Comparison of ENCODE assay signal across 26 mouse cellular contexts in the genomic region with DNA sequence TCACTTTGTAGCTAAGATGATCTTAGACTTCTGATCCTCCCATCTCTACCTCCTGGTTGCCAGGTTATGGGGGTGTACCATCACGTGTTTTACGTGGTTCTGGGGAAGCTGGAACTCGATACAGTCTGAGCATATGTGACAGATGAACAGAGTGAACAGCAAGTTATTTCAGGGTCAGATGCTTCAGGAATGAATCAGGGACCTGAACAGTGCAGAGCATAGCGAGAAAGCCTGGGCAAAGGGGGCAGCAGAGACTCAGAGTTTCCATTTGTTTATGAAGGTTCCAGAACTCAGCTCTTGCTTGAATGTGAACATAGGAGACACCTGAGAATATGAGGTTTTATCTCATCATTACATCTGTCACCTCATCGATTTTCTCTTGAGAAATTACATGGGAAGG.
DNase-seq lines count a peak whose midpoint lies in the region; ATAC-seq and TF ChIP-seq lines count a peak whose summit lies in the region.
"Had no signal": no experiment of that assay in that cellular context is flagged by ENCODE, and none has a peak within 500 bp of the region (broad histone marks: within the 10 kb centered on the region; RNA-seq: fewer than 3 reads in every experiment).

No protein-coding gene starts in this region.

- no peaks in the 10 kb centered on the region for H3K4me1 ChIP-seq in heart, embryonic 11.5 days (ENCODE audit: control insufficient read depth, insufficient read depth, low read length)
- H3K4me1 ChIP-seq: embryonic facial prominence, embryonic 13.5 days; forebrain, embryonic 12.5 days; heart, embryonic 13.5 days had no signal

- peak; percentile 69 for TF ChIP-seq CTCF in layer of hippocampus, adult 2 months (conservative IDR thresholded peaks at IDR 0.05)

- no peak overlapping the region for H3K4me2 ChIP-seq in heart, embryonic 11.5 days
- H3K4me2 ChIP-seq: embryonic facial prominence, embryonic 13.5 days; forebrain, embryonic 12.5 days; forebrain, embryonic 15.5 days; heart, embryonic 13.5 days; hindbrain, embryonic 14.5 days had no signal

- H3K9ac ChIP-seq in heart, embryonic 11.5 days (ENCODE audit: low read depth, low read length), result no peak overlapping the region
- H3K9ac ChIP-seq: embryonic facial prominence, embryonic 13.5 days; forebrain, embryonic 12.5 days; forebrain, embryonic 15.5 days; heart, embryonic 13.5 days; hindbrain, embryonic 14.5 days had no signal

- 71% methylated on average over 5 of the region's 5 CpGs for WGBS in heart, embryonic 11.5 days (ENCODE audit: insufficient replicate concordance)

- H3K9me3 ChIP-seq in heart, embryonic 11.5 days (replicated peaks; ENCODE audit: control insufficient read depth, low read length), result no peaks in the 10 kb centered on the region
- H3K9me3 ChIP-seq: embryonic facial prominence, embryonic 10.5 days; embryonic facial prominence, embryonic 13.5 days; forebrain, embryonic 15.5 days had no signal

- no peak for ATAC-seq in heart, embryonic 11.5 days (replicated peaks; ENCODE audit: insufficient number of reproducible peaks, low FRiP score, low TSS enrichment)
- ATAC-seq: activated CD4-positive, CD25-positive, alpha-beta regulatory T cell, adult 4 months; forebrain, embryonic 15.5 days; hindbrain, postnatal 0 days; inflammation-experienced regulatory T-cells, adult 6 months; intestine, embryonic 16.5 days had no signal

- no peak overlapping the region for H3K4me3 ChIP-seq in layer of hippocampus, adult 2 months
- H3K4me3 ChIP-seq in heart, embryonic 11.5 days (ENCODE audit: low read depth, low read length), result no peak overlapping the region
- H3K4me3 ChIP-seq: embryonic facial prominence, embryonic 10.5 days; embryonic facial prominence, embryonic 13.5 days; erythroblast, embryonic 14.5 days; forebrain, embryonic 12.5 days; forebrain, embryonic 15.5 days; heart, embryonic 13.5 days had no signal

- H3K27ac ChIP-seq in layer of hippocampus, adult 2 months, result no peak overlapping the region
- no peak overlapping the region for H3K27ac ChIP-seq in heart, embryonic 11.5 days (ENCODE audit: low read depth, low read length)
- H3K27ac ChIP-seq: embryonic facial prominence, embryonic 10.5 days; embryonic facial prominence, embryonic 13.5 days; forebrain, embryonic 12.5 days; forebrain, embryonic 15.5 days; heart, embryonic 13.5 days; hindbrain, embryonic 14.5 days; hindbrain, postnatal 0 days had no signal

- DNase-seq in cerebellum, adult 9-10 months, result peak; percentile 29
- no peak for DNase-seq in cerebellum, adult 9-11 months
- DNase-seq in cerebellum, postnatal 25 days, result peak; percentile 25 to 55
- DNase-seq in cerebellum, postnatal 4 days (ENCODE audit: low spot score in 2 of 2), result no peak
- peak; percentile 18 to 51 for DNase-seq in layer of hippocampus, adult 2 months (ENCODE audit: low spot score in 2 of 2)
- no peak for DNase-seq in layer of hippocampus, adult 9-10 months (ENCODE audit: low spot score)
- DNase-seq in brain, adult 2 months (ENCODE audit: low read depth, low spot score), result peak; percentile 59
- DNase-seq: adrenal gland, adult 8-10 months; adrenal gland, postnatal 25 days; cerebellum, adult 11 months; gastrocnemius, postnatal 25 days; heart, adult 18-20 months; heart, postnatal 14 days; heart, postnatal 4 days had no signal

- no peaks in the 10 kb centered on the region for H3K36me3 ChIP-seq in heart, embryonic 11.5 days (ENCODE audit: control insufficient read depth, insufficient read depth, low read length)
- H3K36me3 ChIP-seq: embryonic facial prominence, embryonic 10.5 days; embryonic facial prominence, embryonic 13.5 days; forebrain, embryonic 12.5 days; forebrain, embryonic 15.5 days; heart, embryonic 13.5 days had no signal

- no peaks in the 10 kb centered on the region for H3K27me3 ChIP-seq in heart, embryonic 11.5 days (ENCODE audit: control insufficient read depth, insufficient read depth, low read length)
- H3K27me3 ChIP-seq: embryonic facial prominence, embryonic 13.5 days; forebrain, embryonic 12.5 days; forebrain, embryonic 15.5 days; heart, embryonic 13.5 days had no signal

Comparison
In these comparisons a context has a peak if more than half of its experiments do, and no peak if none do; other contexts are left out.
1. DNase-seq: peak in cerebellum, adult 9-10 months (single experiment), cerebellum, postnatal 25 days (2 of 2), layer of hippocampus, adult 2 months (2 of 2) and brain, adult 2 months (single experiment); none in cerebellum, adult 9-11 months (single experiment), cerebellum, postnatal 4 days (0 of 2) and layer of hippocampus, adult 9-10 months (single experiment).